Mouse (Mus musculus): ENCODE measurements around the gene Tor3a.

Tor3a gene

GRCm38 (mm10) chr1:156652189-156652822 is 21.9 kb downstream of the Tor3a start:
- ChIA-PET CTCF (interaction anchor here in 1 of 4 experiments (0.6 kb wide), 1 partner anchor 60 kb away, joined by 11 read pairs; no protein-coding TSS in a partner anchor), POLR2A (interaction anchor here in 2 of 4 experiments (0.7 to 14.0 kb wide), 12 partner anchors 6 to 91 kb away, joined by 3 to 106 read pairs (median 4); partner anchors contain the start of gene Tor3a (in 1 of the 2))

GRCm38 (mm10) chr1:156650631-156651030 is 23.5 kb downstream of the Tor3a start:
- POLR2A ChIA-PET: interaction anchor here in 2 of 4 experiments (0.6 to 14.0 kb wide), 5 partner anchors 7 to 61 kb away, joined by 3 to 106 read pairs (median 5); no protein-coding TSS in a partner anchor
- CTCF ChIA-PET: interaction anchor here in 1 of 4 experiments (0.7 kb wide), 1 partner anchor 20 kb away, joined by 3 read pairs; no protein-coding TSS in a partner anchor

- CTCF ChIA-PET: interaction anchor here in 3 of 4 experiments (0.5 to 1.4 kb wide), 4 partner anchors 12 to 93 kb away, joined by 3 to 4 read pairs (median 4); no protein-coding TSS in a partner anchor
- POLR2A ChIA-PET: interaction anchor here in 3 of 4 experiments (0.7 to 14.0 kb wide), 12 partner anchors 8 to 334 kb away, joined by 3 to 106 read pairs (median 4); partner anchors contain the start of genes Abl2 (in 1 of the 3) and Tor3a (in 1 of the 3)
Observed at GRCm38 (mm10) chr1:156648705-156649104, 25.5 kb downstream of the Tor3a start.

- ChIA-PET POLR2A (interaction anchor here (0.6 to 14.0 kb wide), 17 partner anchors 9 to 342 kb away, joined by 3 to 106 read pairs (median 4); partner anchors contain the start of genes Abl2 (in 2 of the 4), Fam20b (in 1 of the 4) and Tdrd5 (in 1 of the 4)), CTCF (interaction anchor here in 2 of 4 experiments (0.7 to 1.5 kb wide), 3 partner anchors 13 to 62 kb away, joined by 3 to 6 read pairs (median 4); no protein-coding TSS in a partner anchor)
Observed at GRCm38 (mm10) chr1:156645971-156646370, 28.2 kb downstream of the Tor3a start.

DNA sequence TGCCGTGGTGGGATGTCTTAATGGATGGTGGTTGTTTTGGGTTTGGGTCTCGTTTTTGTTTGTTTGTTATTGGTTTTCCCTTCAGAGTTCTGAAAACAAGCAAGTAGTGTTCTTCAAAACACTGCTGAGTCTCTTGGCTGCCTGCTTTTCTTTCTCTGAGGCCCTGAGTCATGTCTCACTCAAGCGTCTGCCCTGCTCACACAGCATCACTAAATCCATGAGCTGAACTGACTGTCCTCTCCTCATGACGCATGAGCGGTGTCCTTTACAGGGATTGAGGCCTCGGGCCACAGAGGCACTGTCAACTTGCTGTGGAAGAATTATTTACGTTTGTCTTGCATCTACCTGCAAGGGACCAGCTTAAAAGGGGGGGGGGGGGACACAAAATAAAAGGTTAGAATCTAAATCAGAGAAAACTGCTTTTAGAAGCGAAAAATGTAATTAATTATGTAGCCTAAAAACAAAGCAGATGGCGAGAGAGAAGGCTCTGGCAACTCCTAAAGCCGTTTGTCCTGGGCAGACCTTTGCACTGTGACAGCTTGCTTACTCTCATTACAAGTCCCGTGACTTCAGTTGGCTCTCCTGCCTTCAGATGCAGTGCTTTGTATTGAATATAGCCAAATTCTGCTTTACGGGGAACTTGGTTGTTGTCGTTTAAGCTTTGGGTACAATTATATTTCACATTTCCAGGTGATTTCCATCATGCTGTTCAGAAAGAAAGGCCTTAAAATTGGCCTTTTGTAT is 29.2 kb downstream of the Tor3a start:
- ChIA-PET POLR2A (interaction anchor here (0.8 to 14.0 kb wide), 15 partner anchors 8 to 87 kb away, joined by 3 to 106 read pairs (median 4); partner anchors contain the start of genes Abl2 (in 2 of the 4) and Fam20b (in 1 of the 4)), CTCF (interaction anchor here in 3 of 4 experiments (0.5 to 1.4 kb wide), 3 partner anchors 12 to 175 kb away, joined by 3 read pairs; no protein-coding TSS in a partner anchor)

DNA sequence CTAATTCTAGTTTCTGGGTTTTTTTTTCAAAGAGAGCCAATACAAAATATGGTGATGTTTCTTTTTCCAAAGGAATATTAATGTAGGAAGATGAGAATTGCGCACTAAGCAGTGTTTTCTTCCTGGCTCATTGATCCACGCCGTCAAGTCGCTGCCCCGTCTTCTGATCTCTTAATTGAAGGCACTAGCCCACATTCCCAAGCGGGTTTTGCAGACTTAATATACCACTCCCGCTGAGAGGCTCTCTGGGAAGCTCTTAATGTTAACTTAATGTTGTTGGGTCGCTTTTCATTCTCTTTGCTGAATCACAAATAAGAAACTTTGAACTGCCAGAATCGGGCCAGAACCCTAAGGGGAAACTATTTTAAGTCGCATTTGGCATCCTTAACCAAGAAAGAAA is 30.1 kb downstream of the Tor3a start:
- CTCF ChIA-PET: no interaction called here
- POLR2A ChIA-PET: interaction anchor here in 2 of 4 experiments (0.6 to 14.0 kb wide), 4 partner anchors 9 to 26 kb away, joined by 3 to 106 read pairs (median 6); no protein-coding TSS in a partner anchor

DNA sequence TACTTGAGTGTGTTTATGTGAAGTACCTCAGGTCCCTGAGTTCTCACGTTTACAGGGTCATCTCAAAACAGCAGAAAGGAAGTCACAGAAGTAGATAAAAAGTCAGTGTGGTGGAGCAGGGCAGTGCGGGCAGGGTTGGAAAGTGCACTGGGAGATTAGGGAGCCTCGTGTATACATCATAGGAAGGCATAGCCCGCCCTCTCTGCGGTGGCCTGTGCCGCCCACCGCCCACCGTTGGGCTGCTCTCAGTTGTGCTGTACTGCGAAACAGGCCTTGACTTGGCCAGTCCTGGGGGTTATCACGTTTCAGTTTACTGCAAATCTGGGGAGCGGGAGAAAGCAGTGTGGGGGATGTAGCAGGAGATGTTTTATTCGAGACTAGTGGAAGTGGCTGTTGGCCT is 31.3 kb downstream of the Tor3a start:
- ChIA-PET CTCF (interaction anchor here in 1 of 4 experiments (1.1 to 1.7 kb wide), 3 partner anchors 12 to 75 kb away, joined by 3 to 7 read pairs (median 4); partner anchors contain the start of gene Tor3a), POLR2A (interaction anchor here in 2 of 4 experiments (0.6 to 14.0 kb wide), 4 partner anchors 10 to 45 kb away, joined by 3 to 106 read pairs (median 5); no protein-coding TSS in a partner anchor)

DNA sequence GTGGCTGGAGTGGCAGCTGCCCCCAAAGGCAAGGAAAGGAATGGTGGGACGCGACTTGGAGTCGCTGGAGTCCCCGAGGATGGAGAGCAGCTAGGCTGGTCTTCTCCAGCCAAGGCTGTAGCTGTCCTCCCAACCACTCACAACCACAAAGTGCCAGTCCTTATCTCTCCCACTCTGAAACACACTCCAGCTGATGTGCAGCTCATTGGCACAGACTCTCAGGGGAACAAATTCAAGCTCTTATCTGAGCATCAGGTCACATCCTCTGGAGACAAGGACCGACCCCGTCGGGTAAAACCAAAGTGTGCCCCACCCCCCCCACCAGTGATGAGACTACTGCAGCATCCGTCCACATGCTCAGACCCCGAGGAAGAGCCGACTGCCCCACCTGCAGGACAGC is 32.3 kb downstream of the Tor3a start:
- POLR2A ChIA-PET: interaction anchor here in 3 of 4 experiments (0.6 to 14.0 kb wide), 5 partner anchors 13 to 669 kb away, joined by 3 to 106 read pairs (median 3); partner anchors contain the start of gene Cep350 (in 1 of the 3)
- CTCF ChIA-PET: interaction anchor here in 3 of 4 experiments (0.6 to 1.7 kb wide), 8 partner anchors 9 to 227 kb away, joined by 3 to 8 read pairs (median 4); partner anchors contain the start of gene Tor3a (in 1 of the 3)

DNA sequence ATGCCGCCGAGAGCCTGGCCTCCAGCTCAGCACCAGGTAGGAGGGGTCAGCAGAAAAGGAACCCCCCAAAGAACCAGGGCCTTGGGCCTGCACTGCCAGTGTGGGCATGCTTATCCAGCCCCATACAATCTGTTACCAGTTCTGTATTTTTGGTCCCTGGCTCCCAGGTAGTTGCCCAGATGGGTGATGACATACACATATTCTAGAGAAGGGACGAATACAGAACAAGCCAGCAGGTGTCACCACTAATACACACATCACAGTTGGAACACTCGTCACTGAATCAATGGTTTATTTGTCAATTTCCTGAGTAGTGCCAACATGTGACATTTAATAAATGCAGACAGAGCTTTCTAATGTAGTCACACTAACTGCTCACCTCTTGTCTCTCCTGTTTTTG is 33.6 kb downstream of the Tor3a start:
- CTCF ChIA-PET: interaction anchor here in 3 of 4 experiments (0.6 to 1.5 kb wide), 5 partner anchors 9 to 49 kb away, joined by 3 to 8 read pairs (median 4); no protein-coding TSS in a partner anchor

GRCm38 (mm10) chr1:156639455-156639854 is 34.7 kb downstream of the Tor3a start:
- ChIA-PET CTCF (interaction anchor here in 1 of 4 experiments (1.4 kb wide), 1 partner anchor 9 kb away, joined by 8 read pairs; no protein-coding TSS in a partner anchor), POLR2A (interaction anchor here in 2 of 4 experiments (1.1 to 14.0 kb wide), 4 partner anchors 8 to 27 kb away, joined by 4 to 106 read pairs (median 6); no protein-coding TSS in a partner anchor)

More for the DNA sequence above, 33.6 kb downstream of the Tor3a start:
- POLR2A ChIA-PET: interaction anchor here in 1 of 4 experiments (0.9 to 14.0 kb wide), 3 partner anchors 8 to 17 kb away, joined by 3 to 106 read pairs (median 4); no protein-coding TSS in a partner anchor

DNA sequence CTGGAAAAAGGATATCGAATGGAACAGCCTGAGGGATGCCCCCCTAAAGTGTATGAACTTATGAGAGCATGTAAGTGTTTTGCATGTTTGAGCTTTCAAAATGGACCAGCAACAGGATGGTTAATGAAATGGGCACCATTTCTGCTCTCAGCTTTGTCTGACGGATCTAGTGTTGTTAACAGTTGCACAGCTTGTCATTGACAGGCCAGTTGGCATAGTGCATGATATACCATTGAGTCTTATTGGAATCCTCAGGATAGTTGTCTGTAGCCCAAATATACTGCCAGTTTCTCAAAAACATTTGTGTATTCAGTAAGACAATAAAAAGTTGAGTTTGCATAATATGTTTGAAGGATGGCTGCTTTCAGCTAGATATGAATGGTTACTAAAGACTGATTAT is 39.0 kb downstream of the Tor3a start:
- POLR2A ChIA-PET: interaction anchor here in 2 of 4 experiments (0.6 to 0.8 kb wide), 3 partner anchors 12 to 1078 kb away, joined by 3 read pairs; no protein-coding TSS in a partner anchor
- CTCF ChIA-PET: interaction anchor here in 3 of 4 experiments (0.6 to 1.7 kb wide), 3 partner anchors 41 to 442 kb away, joined by 3 to 4 read pairs (median 3); no protein-coding TSS in a partner anchor

- CTCF ChIA-PET: interaction anchor here (0.6 to 2.7 kb wide), 15 partner anchors 9 to 443 kb away, joined by 3 to 15 read pairs (median 3); no protein-coding TSS in a partner anchor
- POLR2A ChIA-PET: interaction anchor here in 1 of 4 experiments (1.2 kb wide), 1 partner anchor 19 kb away, joined by 3 read pairs; no protein-coding TSS in a partner anchor
Observed at GRCm38 (mm10) chr1:156633095-156633494, 41.1 kb downstream of the Tor3a start.

DNA sequence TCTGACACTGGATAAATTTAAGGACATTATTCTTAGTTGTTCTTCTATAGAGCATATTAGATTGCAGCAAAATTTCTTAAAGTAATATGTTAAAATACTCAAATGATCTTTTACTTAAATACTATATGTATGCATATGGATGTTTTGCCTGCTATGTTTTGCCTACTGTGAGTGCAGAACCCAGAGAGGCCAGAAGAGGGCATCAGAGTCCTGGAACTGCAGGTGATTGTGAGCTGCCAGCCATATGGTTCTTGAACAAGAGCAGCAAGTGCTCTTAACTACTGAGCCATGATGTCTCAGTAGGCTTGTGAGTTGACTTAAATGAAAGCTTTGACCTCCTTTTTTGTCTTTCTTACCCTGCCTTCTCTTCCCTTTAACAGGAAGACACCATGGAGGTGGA is 43.2 kb downstream of the Tor3a start:
- POLR2A ChIA-PET: interaction anchor here in 3 of 4 experiments (0.6 to 2.5 kb wide), 16 partner anchors 9 to 157 kb away, joined by 3 to 12 read pairs (median 4); partner anchors contain the start of genes Abl2 (in 1 of the 3) and Soat1 (in 1 of the 3)

GRCm38 (mm10) chr1:156629984-156630383 is 44.2 kb downstream of the Tor3a start:
- ChIA-PET CTCF (interaction anchor here in 3 of 4 experiments (0.6 to 2.1 kb wide), 10 partner anchors 10 to 524 kb away, joined by 3 to 10 read pairs (median 4); partner anchors contain the start of gene Tor3a (in 1 of the 3)), POLR2A (interaction anchor here in 2 of 4 experiments (0.9 to 2.5 kb wide), 4 partner anchors 9 to 27 kb away, joined by 3 to 12 read pairs (median 4); no protein-coding TSS in a partner anchor)

More for the DNA sequence above, 43.2 kb downstream of the Tor3a start:
- CTCF ChIA-PET: interaction anchor here (0.5 to 2.7 kb wide), 53 partner anchors 9 to 525 kb away, joined by 3 to 15 read pairs (median 3); partner anchors contain the start of genes Abl2 (in 3 of the 4), Tor3a (in 2 of the 4) and Fam20b (in 1 of the 4)

GRCm38 (mm10) chr1:156626729-156627128 is 47.4 kb downstream of the Tor3a start:
- CTCF ChIA-PET: no interaction called here

GRCm38 (mm10) chr1:156624231-156624630 is 49.9 kb downstream of the Tor3a start:
- CTCF ChIA-PET: no interaction called here

More at GRCm38 (mm10) chr1:156626729-156627128, 47.4 kb downstream of the Tor3a start:
- POLR2A ChIA-PET: interaction anchor here in 1 of 4 experiments (1.1 to 1.2 kb wide), 3 partner anchors 16 to 44 kb away, joined by 3 read pairs; no protein-coding TSS in a partner anchor

DNA sequence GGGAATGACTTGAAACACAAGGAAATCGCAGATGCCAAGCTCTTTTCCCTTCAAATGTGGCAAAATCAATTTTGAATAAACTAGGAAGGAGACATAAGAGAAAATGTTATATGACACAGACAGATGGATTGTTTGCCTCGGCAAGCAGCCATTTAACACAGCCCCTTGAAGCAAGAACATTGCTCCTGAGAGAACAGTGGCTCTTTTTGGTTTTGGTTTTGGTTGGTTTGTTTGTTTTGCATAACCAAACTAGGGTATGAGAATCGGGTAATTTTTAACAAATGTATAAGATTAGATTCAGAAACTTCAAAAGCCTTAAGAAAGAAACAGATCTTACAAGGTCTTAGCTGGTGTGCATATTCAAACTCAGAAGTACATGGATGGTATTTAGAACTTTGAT is 53.2 kb downstream of the Tor3a start:
- POLR2A ChIA-PET: interaction anchor here in 2 of 4 experiments (0.6 to 2.8 kb wide), 9 partner anchors 10 to 377 kb away, joined by 3 to 12 read pairs (median 4); no protein-coding TSS in a partner anchor

More at GRCm38 (mm10) chr1:156624231-156624630, 49.9 kb downstream of the Tor3a start:
- POLR2A ChIA-PET: interaction anchor here in 3 of 4 experiments (0.6 to 2.1 kb wide), 3 partner anchors 10 to 676 kb away, joined by 3 to 5 read pairs (median 4); no protein-coding TSS in a partner anchor

More for the DNA sequence above, 53.2 kb downstream of the Tor3a start:
- CTCF ChIA-PET: interaction anchor here in 2 of 4 experiments (1.5 to 2.3 kb wide), 3 partner anchors 9 to 10 kb away, joined by 3 to 10 read pairs (median 5); no protein-coding TSS in a partner anchor

All from embryonic stem cell, embryonic (primary cell).